Mouse (Mus musculus): Measurements from ENCODE around the gene Gm11146.

DNA sequence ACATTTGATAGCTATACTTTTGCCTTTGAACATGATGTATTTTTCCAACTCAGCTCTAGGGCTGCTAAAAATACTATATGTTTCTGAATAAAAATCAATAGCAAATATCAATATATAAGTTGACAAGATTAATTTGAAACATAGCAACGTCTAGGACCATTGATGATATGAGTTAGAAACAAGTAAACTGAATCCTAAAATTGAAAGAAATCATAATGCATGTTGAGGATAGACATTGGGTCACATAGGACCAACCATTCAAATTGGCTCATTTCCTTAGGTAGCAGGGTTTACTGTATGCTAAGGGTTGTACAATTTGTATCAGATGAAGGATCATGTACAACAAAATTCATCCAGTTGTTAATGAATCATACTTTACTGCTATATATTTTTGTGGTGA lies at the start of gene Gm11146:
- no peak for TF ChIP-seq CTCF (IDR thresholded peaks at IDR 0.05; ENCODE audit: control insufficient read depth, insufficient read depth, insufficient replicate concordance, low read depth, low read length)
- no peak for TF ChIP-seq POLR2A (IDR thresholded peaks at IDR 0.05; ENCODE audit: control insufficient read depth, low read depth, low read length)

Data from testis, adult 2 months (tissue).